Mouse (Mus musculus) bone marrow macrophage, adult 2 months (primary cell): ENCODE results near the gene Macrod2.

Experiments used
- CTCF ChIP-seq: IDR thresholded peaks from 2 replicates; pipeline ENCODE4 v1.5.1; 2012; ENCODE audit warnings: low read depth, mild to moderate bottlenecking, low read length, moderate library complexity
- POLR2A ChIP-seq: IDR thresholded peaks from 2 replicates; pipeline ENCODE4 v1.6.1; 2012; ENCODE audit warnings: mild to moderate bottlenecking, low read depth, low read length, borderline replicate concordance

DNA sequence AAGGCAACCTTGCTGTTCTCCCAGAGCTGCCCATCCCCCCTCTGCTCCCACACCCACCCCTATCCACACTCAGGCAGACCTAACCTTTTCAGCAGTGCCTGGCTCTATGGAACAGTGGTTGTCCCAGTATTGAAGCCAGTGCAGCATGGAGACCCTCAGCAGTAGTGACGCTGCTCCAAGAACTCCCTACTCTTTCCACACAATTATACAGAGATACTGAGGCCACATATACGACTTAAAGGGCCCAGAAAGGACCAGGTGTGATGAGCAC, 1908.7 kb downstream of the Macrod2 start:
- TF ChIP-seq POLR2A = no peak
- TF ChIP-seq CTCF = no peak
